Mouse (Mus musculus): ENCODE data around the gene 1700042G07Rik. TPM values are rescaled to one million over a fixed set of nuclear protein-coding genes. Genes with fewer than 3 reads are reported as not detected.
"Not testable (repeated sequence)": the region's sequence is repeated elsewhere in the genome, so short reads cannot be mapped to it uniquely, and the experiment has no call there.

1700042G07Rik gene
- polyA plus RNA-seq, 1 experiment from 2014 or later = not detected

- DNase-seq = no peak
- no peaks in the 10 kb centered on the region for H3K27me3 ChIP-seq (ENCODE audit: insufficient read depth, low read length)
- H3K4me3 ChIP-seq (ENCODE audit: low read depth, low read length) = no peak overlapping the region
- H3K36me3 ChIP-seq (replicated peaks; ENCODE audit: insufficient read depth, low read length) = no peaks in the 10 kb centered on the region
- no peak overlapping the region for H3K4me2 ChIP-seq (ENCODE audit: low read depth, low read length)
- peaks cover 3% of the 10 kb centered on the region; the same call in 1 of the 2 replicates for H3K4me1 ChIP-seq (ENCODE audit: insufficient read depth)
- WGBS (ENCODE audit: insufficient replicate concordance) = 87% methylated on average over 2 of the region's 2 CpGs
- no peaks in the 10 kb centered on the region for H3K9me3 ChIP-seq (ENCODE audit: low read length)
- no peak overlapping the region for H3K27ac ChIP-seq (ENCODE audit: low read depth)
- TF ChIP-seq EP300 (IDR thresholded peaks at IDR 0.05; ENCODE audit: low read depth) (no peak), CTCF (IDR thresholded peaks at IDR 0.05; ENCODE audit: low read depth) (no peak)
- H3K9ac ChIP-seq (replicated peaks) = no peak overlapping the region
- no peak for ATAC-seq
These were observed 42.9 kb downstream of the 1700042G07Rik start for GRCm38 (mm10) chr4:116215895-116216605.

- Histone ChIP-seq H3K4me2 (ENCODE audit: low read depth, low read length) (no peak overlapping the region), H3K27me3 (ENCODE audit: insufficient read depth, low read length) (0 out of 2 replicates have a peak, but pooled peaks cover 4% of the 10 kb centered on the region), H3K36me3 (replicated peaks; ENCODE audit: insufficient read depth, low read length) (no peaks in the 10 kb centered on the region), H3K9me3 (ENCODE audit: low read length) (no peaks in the 10 kb centered on the region), H3K4me1 (ENCODE audit: insufficient read depth) (peaks cover 3% of the 10 kb centered on the region; the same call in 1 of the 2 replicates), H3K9ac (replicated peaks) (no peak overlapping the region), H3K4me3 (ENCODE audit: low read depth, low read length) (no peak overlapping the region), H3K27ac (ENCODE audit: low read depth) (no peak overlapping the region)
- DNase-seq = no peak
- WGBS (ENCODE audit: insufficient replicate concordance) = 58% methylated on average over 2 of the region's 2 CpGs
- TF ChIP-seq EP300 (IDR thresholded peaks at IDR 0.05; ENCODE audit: low read depth) (no peak), CTCF (IDR thresholded peaks at IDR 0.05; ENCODE audit: low read depth) (no peak)
- ATAC-seq = no peak
These were observed 43.9 kb downstream of the 1700042G07Rik start for GRCm38 (mm10) chr4:116217046-116217445.

- H3K4me3 ChIP-seq (ENCODE audit: low read depth, low read length); DNase-seq; H3K9me3 ChIP-seq (ENCODE audit: low read length); ATAC-seq; H3K27ac ChIP-seq (ENCODE audit: low read depth); H3K4me2 ChIP-seq (ENCODE audit: low read depth, low read length); H3K4me1 ChIP-seq (ENCODE audit: insufficient read depth); H3K36me3 ChIP-seq (replicated peaks; ENCODE audit: insufficient read depth, low read length); H3K9ac ChIP-seq (replicated peaks): not testable (repeated sequence)
- peaks cover 10% of the 10 kb centered on the region; the same call in 1 of the 2 replicates for H3K27me3 ChIP-seq (ENCODE audit: insufficient read depth, low read length)
- 61% methylated on average over 1 of the region's 1 CpGs for WGBS (ENCODE audit: insufficient replicate concordance)
These were observed 44.5 kb downstream of the 1700042G07Rik start for GRCm38 (mm10) chr4:116217661-116218060.

- Histone ChIP-seq H3K27me3 (ENCODE audit: insufficient read depth, low read length) (peaks cover 16% of the 10 kb centered on the region; the same call in 1 of the 2 replicates), H3K9ac (replicated peaks) (no peak overlapping the region), H3K4me3 (ENCODE audit: low read depth, low read length) (no peak overlapping the region), H3K36me3 (replicated peaks; ENCODE audit: insufficient read depth, low read length) (no peaks in the 10 kb centered on the region), H3K4me2 (ENCODE audit: low read depth, low read length) (no peak overlapping the region), H3K9me3 (ENCODE audit: low read length) (no peaks in the 10 kb centered on the region), H3K27ac (ENCODE audit: low read depth) (no peak overlapping the region), H3K4me1 (ENCODE audit: insufficient read depth) (peaks cover 6% of the 10 kb centered on the region; the same call in 1 of the 2 replicates)
- TF ChIP-seq EP300 (IDR thresholded peaks at IDR 0.05; ENCODE audit: low read depth) (no peak), CTCF (IDR thresholded peaks at IDR 0.05; ENCODE audit: low read depth) (no peak)
- ATAC-seq (no peak), DNase-seq (no peak)
- 83% methylated on average over 1 of the region's 1 CpGs for WGBS (ENCODE audit: insufficient replicate concordance)
These were observed 45.9 kb downstream of the 1700042G07Rik start for GRCm38 (mm10) chr4:116219056-116219455.

GRCm38 (mm10) chr4:116220071-116220650 is 47.0 kb downstream of the 1700042G07Rik start:
- peak overlapping the region; percentile 77 for H3K9ac ChIP-seq (replicated peaks)

GRCm38 (mm10) chr4:116220780-116221139 is 47.6 kb downstream of the 1700042G07Rik start:
- peaks cover 6% of the 10 kb centered on the region; the same call in 1 of the 2 replicates for H3K4me1 ChIP-seq (ENCODE audit: insufficient read depth)
- TF ChIP-seq CTCF (IDR thresholded peaks at IDR 0.05; ENCODE audit: low read depth) (no peak), EP300 (IDR thresholded peaks at IDR 0.05; ENCODE audit: low read depth) (no peak)
- WGBS (ENCODE audit: insufficient replicate concordance) = 0% methylated on average over 19 of the region's 26 CpGs
- H3K9me3 ChIP-seq (ENCODE audit: low read length) = no peaks in the 10 kb centered on the region
- peak overlapping the region; percentile 73 for H3K4me3 ChIP-seq (ENCODE audit: low read depth, low read length)
- no peaks in the 10 kb centered on the region for H3K36me3 ChIP-seq (replicated peaks; ENCODE audit: insufficient read depth, low read length)
- peaks cover 16% of the 10 kb centered on the region; the same call in 1 of the 2 replicates for H3K27me3 ChIP-seq (ENCODE audit: insufficient read depth, low read length)
- peak overlapping the region; percentile 96 for H3K4me2 ChIP-seq (ENCODE audit: low read depth, low read length)
- H3K9ac ChIP-seq (replicated peaks) = peak overlapping the region; percentile 77
- peak overlapping the region; percentile 89 for H3K27ac ChIP-seq (ENCODE audit: low read depth)
- peak; percentile 63 for ATAC-seq
- DNase-seq = no peak

More at GRCm38 (mm10) chr4:116220071-116220650, 47.0 kb downstream of the 1700042G07Rik start:
- Histone ChIP-seq H3K4me1 (ENCODE audit: insufficient read depth) (peaks cover 6% of the 10 kb centered on the region; the same call in 1 of the 2 replicates), H3K9me3 (ENCODE audit: low read length) (no peaks in the 10 kb centered on the region), H3K4me2 (ENCODE audit: low read depth, low read length) (peak overlapping the region; percentile 96), H3K27ac (ENCODE audit: low read depth) (peak overlapping the region; percentile 89; the same call in 1 of the 2 replicates), H3K36me3 (replicated peaks; ENCODE audit: insufficient read depth, low read length) (no peaks in the 10 kb centered on the region), H3K4me3 (ENCODE audit: low read depth, low read length) (peak overlapping the region; percentile 73), H3K27me3 (ENCODE audit: insufficient read depth, low read length) (peaks cover 16% of the 10 kb centered on the region; the same call in 1 of the 2 replicates)
- TF ChIP-seq CTCF (IDR thresholded peaks at IDR 0.05; ENCODE audit: low read depth) = no peak
- no peak for TF ChIP-seq EP300 (IDR thresholded peaks at IDR 0.05; ENCODE audit: low read depth)
- DNase-seq = no peak
- ATAC-seq = no peak
- WGBS (ENCODE audit: insufficient replicate concordance) = 32% methylated on average over 6 of the region's 6 CpGs

Measured in liver, postnatal 0 days (tissue).